In the genomic region with DNA sequence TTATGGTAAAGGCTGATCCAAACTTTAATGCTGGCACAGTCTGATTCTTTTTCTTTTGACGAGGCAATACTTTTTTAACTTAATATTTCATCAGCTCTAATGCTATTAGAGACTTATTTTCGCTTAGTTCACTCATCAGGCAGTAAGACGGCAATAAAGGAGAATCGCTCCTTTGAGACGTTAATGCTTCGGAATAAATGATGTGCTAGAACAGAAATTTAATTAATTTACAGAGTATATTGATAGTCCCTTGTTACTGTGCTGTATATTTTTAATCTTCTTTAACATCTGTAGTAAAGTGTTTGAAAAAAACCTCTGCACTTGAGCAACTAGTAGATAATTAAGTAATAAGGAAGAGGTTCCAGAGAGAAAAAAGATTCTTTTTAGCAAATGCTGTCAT, we compare ENCODE assay signal across 21 mouse cellular contexts.
"Had no signal": no experiment of that assay in that cellular context is flagged by ENCODE, and none has a peak within 500 bp of the region (broad histone marks: within the 10 kb centered on the region; RNA-seq: fewer than 3 reads in every experiment).

No protein-coding gene starts in this region.

- H3K9me3 ChIP-seq: liver, embryonic 13.5 days; liver, embryonic 15.5 days; lung, embryonic 15.5 days; megakaryocyte, embryonic 14.5 days; midbrain, embryonic 12.5 days had no signal

- H3K36me3 ChIP-seq: liver, embryonic 13.5 days; liver, embryonic 15.5 days; lung, embryonic 15.5 days; midbrain, embryonic 12.5 days had no signal

- H3K4me1 ChIP-seq: liver, embryonic 13.5 days; liver, embryonic 15.5 days; lung, embryonic 15.5 days; megakaryocyte, embryonic 14.5 days; midbrain, embryonic 12.5 days had no signal

- H3K4me2 ChIP-seq: liver, embryonic 13.5 days; liver, embryonic 15.5 days; lung, embryonic 15.5 days; midbrain, embryonic 12.5 days had no signal

- H3K9ac ChIP-seq: liver, embryonic 13.5 days; liver, embryonic 15.5 days; liver, postnatal 0 days; lung, embryonic 15.5 days; midbrain, embryonic 12.5 days had no signal

- H3K27me3 ChIP-seq: liver, embryonic 13.5 days; liver, embryonic 15.5 days; lung, embryonic 15.5 days; megakaryocyte, embryonic 14.5 days; midbrain, embryonic 12.5 days had no signal

- H3K4me3 ChIP-seq: liver, embryonic 13.5 days; liver, embryonic 15.5 days; lung, embryonic 15.5 days; megakaryocyte, embryonic 14.5 days; midbrain, embryonic 12.5 days had no signal

- DNase-seq: liver, embryonic 13.5 days; liver, postnatal 0 days; lung, adult 2 months; lung, postnatal 14 days; lung, postnatal 36 days; midbrain, embryonic 14.5 days; retina, postnatal 1 day; right cerebral cortex, adult 18-20 months; right cerebral cortex, postnatal 25 days; right cerebral cortex, postnatal 4 days; spleen, adult 18-20 months; thymus, adult 18-20 months; thymus, postnatal 14 days; thymus, postnatal 36 days had no signal

- H3K27ac ChIP-seq: liver, embryonic 13.5 days; liver, embryonic 15.5 days; lung, embryonic 15.5 days; macrophage; midbrain, embryonic 12.5 days had no signal

- ATAC-seq: liver, postnatal 0 days; lung, postnatal 0 days; midbrain, embryonic 16.5 days had no signal
